Mouse (Mus musculus) midbrain, postnatal 0 days (tissue): ENCODE measurements at regions not wholly inside any gene's neighbourhood (a gene's known extent, or its start where the extent isn't known, plus 50 kb on each side); places are given as distances from the start of the nearest gene placed in this dataset.
A peak's percentile ranks its signal among the peaks of the same experiment; 100 is the strongest.

Experiments
- ATAC-seq: fragments of 200-750 bp; cut with Nextera tagmentation; 2 replicates; pipeline ENCODE4 v1.8.0; 2017; ENCODE audit warnings: moderate number of reproducible peaks, mild to moderate bottlenecking, moderate TSS enrichment, moderate library complexity; ENCODE audit not compliant: low FRiP score
- DNase-seq: peaks from one replicate; pipeline ENCODE4 v3.0.0-alpha.2; 2015; ENCODE audit warnings: low spot score
- H3K27ac ChIP-seq: fragments of 300-500 bp; sonication (generic); 2 replicates; pipeline ENCODE4 v1.5.1; 2014; ENCODE audit warnings: low read depth, mild to moderate bottlenecking, low read length, mixed read lengths
- H3K27me3 ChIP-seq: fragments of 300-500 bp; sonication (generic); 2 replicates; pipeline ENCODE4 v1.6.1; 2014; ENCODE audit warnings: low read length, control low read depth, mixed read lengths; ENCODE audit not compliant: insufficient read depth
- H3K36me3 ChIP-seq: fragments of 300-500 bp; sonication (generic); 2 replicates; pipeline ENCODE4 v1.6.1; 2014; ENCODE audit warnings: low read length, control low read depth, mixed read lengths; ENCODE audit not compliant: insufficient read depth
- H3K4me1 ChIP-seq: fragments of 300-500 bp; sonication (generic); 2 replicates; pipeline ENCODE4 v1.6.1; 2014; ENCODE audit warnings: mild to moderate bottlenecking, control low read depth, antibody characterized with exemption, low read length, mixed read lengths; ENCODE audit not compliant: insufficient read depth
- H3K4me2 ChIP-seq: fragments of 300-500 bp; sonication (generic); 2 replicates; pipeline ENCODE4 v1.6.1; 2014; ENCODE audit warnings: low read depth, mild to moderate bottlenecking, low read length, mixed read lengths; ENCODE audit not compliant: poor library complexity, severe bottlenecking
- H3K4me3 ChIP-seq: fragments of 300-500 bp; sonication (generic); 2 replicates; pipeline ENCODE4 v1.5.1; 2014; ENCODE audit warnings: low read depth, mild to moderate bottlenecking, low read length, moderate library complexity
- H3K9ac ChIP-seq: fragments of 300-500 bp; sonication (generic); replicated peaks from 2 replicates; pipeline ENCODE4 v1.6.1; 2014; ENCODE audit warnings: mild to moderate bottlenecking, low read length, moderate library complexity, mixed read lengths; ENCODE audit not compliant: poor library complexity, severe bottlenecking
- H3K9me3 ChIP-seq: fragments of 300-500 bp; sonication (generic); 2 replicates; pipeline ENCODE4 v1.6.1; 2016; ENCODE audit warnings: low read length, control low read depth
- CTCF ChIP-seq: IDR thresholded peaks from 2 replicates; pipeline ENCODE4 v1.5.1; 2016; ENCODE audit warnings: antibody characterized with exemption, mild to moderate bottlenecking
- WGBS: fragments of 180-500 bp; shearing (Covaris S2); extraction: QIAGEN DNeasy Blood & Tissue Kit; methylation state at CpG from one replicate; pipeline ENCODE4 v1.1.7; 2014; 5-methylcytosine and 5-hydroxymethylcytosine counted together

DNA sequence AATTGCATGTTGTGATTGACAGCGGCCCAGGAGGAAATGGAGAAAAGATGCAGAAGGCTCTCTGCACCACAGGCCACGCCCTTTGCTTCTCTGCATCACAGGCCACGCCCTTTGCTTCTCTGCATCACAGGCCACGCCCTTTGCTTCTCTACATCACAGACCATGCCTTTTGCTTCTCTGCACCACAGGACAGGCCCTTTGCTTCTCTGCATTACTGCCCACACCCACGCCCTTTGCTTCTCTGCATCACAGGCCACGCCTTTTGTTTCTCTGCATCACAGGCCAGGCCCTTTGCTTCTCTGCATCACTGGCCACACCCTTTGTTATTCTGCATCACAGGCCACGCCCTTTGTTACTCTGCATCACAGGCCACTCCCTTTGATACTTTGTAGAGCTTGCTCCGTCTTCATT, 82.7 kb downstream of the Dyrk2 start:
- no peak overlapping the region for H3K27ac ChIP-seq
- no peak overlapping the region for H3K4me3 ChIP-seq
- H3K36me3 ChIP-seq: no peaks in the 10 kb centered on the region
- H3K9ac ChIP-seq: no peak overlapping the region
- H3K9me3 ChIP-seq: no peaks in the 10 kb centered on the region
- no peaks in the 10 kb centered on the region for H3K27me3 ChIP-seq
- WGBS: 87% methylated on average over 8 of the region's 8 CpGs
- DNase-seq (no peak), ATAC-seq (no peak)
- no peak for TF ChIP-seq CTCF
- H3K4me1 ChIP-seq: no peaks in the 10 kb centered on the region
- no peak overlapping the region for H3K4me2 ChIP-seq

DNA sequence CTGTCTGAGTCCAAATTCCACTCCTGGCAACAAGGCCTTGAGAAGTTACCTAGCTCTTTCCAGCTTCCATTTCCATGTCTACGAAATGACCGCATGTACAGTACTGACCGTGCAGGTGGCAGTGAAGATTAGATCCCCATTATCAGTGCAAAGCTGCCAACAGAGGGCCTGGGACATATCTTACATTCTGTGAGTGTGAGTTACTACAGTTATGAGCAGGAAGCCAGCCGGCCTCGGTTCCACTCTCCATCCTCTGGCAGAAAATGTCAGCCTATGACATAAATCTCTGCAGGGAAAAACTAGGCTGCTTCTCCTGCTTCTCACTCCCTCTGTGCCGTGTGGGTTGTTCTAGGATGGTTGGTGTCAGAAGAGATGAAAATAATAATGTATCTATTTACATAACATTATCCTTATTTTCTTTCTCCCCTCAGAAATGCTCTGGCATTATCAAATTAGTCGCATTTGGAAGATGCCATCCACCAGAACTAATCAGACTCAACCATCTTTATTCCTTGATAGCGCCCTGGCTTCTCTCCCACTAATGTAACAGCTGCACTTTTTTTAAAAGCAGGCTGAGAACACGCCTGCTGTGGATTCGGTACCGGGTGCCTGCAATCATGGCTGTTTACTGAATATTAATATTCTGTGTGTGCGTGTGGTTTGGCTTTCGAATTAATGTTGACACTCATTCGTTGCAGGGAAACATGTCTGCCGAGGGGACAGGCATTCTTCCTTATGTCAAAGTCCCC, 77.5 kb downstream of the Dyrk2 start:
- no peaks in the 10 kb centered on the region for H3K36me3 ChIP-seq
- 53% methylated on average over 15 of the region's 15 CpGs for WGBS
- DNase-seq: peak; percentile 30

DNA sequence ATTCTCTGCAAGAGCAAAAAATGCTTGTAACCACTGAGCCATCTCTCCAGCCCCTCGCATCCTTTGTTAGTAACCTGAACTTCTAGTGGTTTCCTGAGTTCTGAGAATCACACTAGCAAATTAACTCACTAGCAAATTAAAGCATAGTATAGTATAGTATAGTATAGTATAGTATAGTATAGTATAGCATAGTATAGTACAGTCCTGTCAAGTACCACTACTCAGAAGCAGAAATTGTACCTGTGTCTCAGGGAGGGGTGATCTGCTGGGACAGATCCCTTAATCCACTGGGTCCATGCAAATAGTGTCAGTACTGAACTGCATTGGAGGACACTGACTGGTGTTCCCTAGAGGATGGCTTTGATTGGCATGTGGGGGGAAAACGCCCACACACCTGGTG, 76.2 kb downstream of the Dyrk2 start:
- 87% methylated on average over 2 of the region's 2 CpGs for WGBS
- no peak for TF ChIP-seq CTCF
- Histone ChIP-seq H3K4me2 (no peak overlapping the region), H3K27ac (peak overlapping the region; percentile 12; the same call in 1 of the 2 replicates), H3K4me1 (no peaks in the 10 kb centered on the region), H3K36me3 (no peaks in the 10 kb centered on the region), H3K4me3 (no peak overlapping the region), H3K9ac (no peak overlapping the region), H3K9me3 (no peaks in the 10 kb centered on the region), H3K27me3 (no peaks in the 10 kb centered on the region)
- DNase-seq (no peak), ATAC-seq (0 out of 2 replicates have a peak, but pooled peaks have one; percentile 31)

More for the DNA sequence above, 77.5 kb downstream of the Dyrk2 start:
- no peak overlapping the region for H3K4me2 ChIP-seq
- H3K4me1 ChIP-seq: no peaks in the 10 kb centered on the region
- TF ChIP-seq CTCF: no peak; the same call in 1 of the 2 replicates
- H3K9ac ChIP-seq: no peak overlapping the region
- no peak for ATAC-seq
- no peak overlapping the region for H3K4me3 ChIP-seq
- H3K27me3 ChIP-seq: no peaks in the 10 kb centered on the region
- no peak overlapping the region for H3K27ac ChIP-seq
- H3K9me3 ChIP-seq: no peaks in the 10 kb centered on the region

DNA sequence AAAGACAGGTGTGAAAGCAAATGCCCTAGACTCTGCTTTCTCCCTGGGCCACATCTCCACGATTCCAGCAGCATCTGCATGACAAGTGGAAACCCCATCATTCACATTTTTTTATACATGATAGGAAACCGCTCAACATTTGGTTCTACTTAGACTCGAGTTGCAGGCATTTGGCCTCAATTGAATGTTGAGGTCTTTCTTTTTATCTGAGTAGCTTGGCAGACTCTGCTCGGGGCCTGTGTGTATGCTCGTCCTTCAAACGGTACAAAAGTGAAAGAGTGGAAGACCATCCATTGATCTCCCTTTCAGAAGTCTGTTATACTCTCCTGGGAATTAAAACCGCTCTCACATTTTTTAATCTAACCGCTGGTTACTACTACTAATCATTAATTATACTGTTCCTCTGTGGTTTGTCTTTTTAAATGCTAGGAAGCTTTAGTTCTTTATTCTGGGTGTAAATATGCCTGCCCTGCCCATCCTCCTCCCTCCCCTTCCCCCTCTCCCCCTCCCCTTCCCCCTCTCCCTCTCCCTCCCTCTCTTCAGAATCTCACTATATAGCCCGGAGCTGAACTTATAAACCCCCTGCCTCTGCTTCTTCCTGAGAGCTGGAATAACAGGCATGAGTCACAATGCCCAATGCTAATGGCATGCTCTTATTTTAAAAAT, 75.5 kb downstream of the Dyrk2 start:
- Histone ChIP-seq H3K27me3 (no peaks in the 10 kb centered on the region), H3K4me2 (no peak overlapping the region), H3K9ac (no peak overlapping the region), H3K9me3 (no peaks in the 10 kb centered on the region), H3K4me1 (no peaks in the 10 kb centered on the region), H3K27ac (peak overlapping the region; percentile 12; the same call in 1 of the 2 replicates), H3K36me3 (no peaks in the 10 kb centered on the region), H3K4me3 (no peak overlapping the region)
- 30% methylated on average over 9 of the region's 9 CpGs for WGBS
- TF ChIP-seq CTCF: no peak
- DNase-seq (no peak), ATAC-seq (no peak)

DNA sequence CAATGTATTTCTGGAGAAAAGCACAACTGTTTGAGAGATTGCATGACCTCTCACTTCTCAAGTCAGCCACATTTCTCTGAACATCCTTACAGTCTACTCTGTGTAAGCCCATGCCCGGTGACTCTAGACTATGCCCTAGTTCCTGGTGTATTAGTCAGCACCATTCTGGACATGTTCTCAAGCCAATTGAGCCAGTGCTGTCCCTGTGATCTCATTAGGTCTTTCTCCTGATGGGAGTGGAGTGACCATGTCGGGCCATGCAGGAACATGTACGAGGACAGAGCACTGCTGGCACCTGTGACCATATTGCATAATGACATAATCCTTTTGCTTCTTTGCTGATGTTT, 75.0 kb downstream of the Dyrk2 start:
- H3K27ac ChIP-seq: no peak overlapping the region
- no peaks in the 10 kb centered on the region for H3K27me3 ChIP-seq
- no peaks in the 10 kb centered on the region for H3K4me1 ChIP-seq
- H3K4me3 ChIP-seq: no peak overlapping the region
- ATAC-seq (no peak), DNase-seq (no peak)
- 84% methylated on average over 3 of the region's 3 CpGs for WGBS
- H3K36me3 ChIP-seq: no peaks in the 10 kb centered on the region
- no peak overlapping the region for H3K4me2 ChIP-seq
- no peak for TF ChIP-seq CTCF
- no peak overlapping the region for H3K9ac ChIP-seq
- H3K9me3 ChIP-seq: no peaks in the 10 kb centered on the region

- H3K9me3 ChIP-seq: no peaks in the 10 kb centered on the region
- TF ChIP-seq CTCF: no peak
- no peaks in the 10 kb centered on the region for H3K36me3 ChIP-seq
- WGBS: 92% methylated on average over 7 of the region's 7 CpGs
- H3K4me1 ChIP-seq: no peaks in the 10 kb centered on the region
- H3K4me3 ChIP-seq: no peak overlapping the region
- H3K4me2 ChIP-seq: no peak overlapping the region
- no peak for ATAC-seq
- H3K9ac ChIP-seq: no peak overlapping the region
- no peak overlapping the region for H3K27ac ChIP-seq
- H3K27me3 ChIP-seq: no peaks in the 10 kb centered on the region
- no peak for DNase-seq
Observed at GRCm38 (mm10) chr10:118796512-118796911, 73.5 kb downstream of the Dyrk2 start.
